Mouse (Mus musculus) layer of hippocampus, postnatal 36 days (tissue): ENCODE measurements at regions not wholly inside any gene's neighbourhood (a gene's known extent, or its start where the extent isn't known, plus 50 kb on each side); places are given as distances from the start of the nearest gene placed in this dataset.

Experiments
- DNase-seq, 2 experiments: peaks; one replicate each; pipeline ENCODE4 v3.0.0; 2022

DNA sequence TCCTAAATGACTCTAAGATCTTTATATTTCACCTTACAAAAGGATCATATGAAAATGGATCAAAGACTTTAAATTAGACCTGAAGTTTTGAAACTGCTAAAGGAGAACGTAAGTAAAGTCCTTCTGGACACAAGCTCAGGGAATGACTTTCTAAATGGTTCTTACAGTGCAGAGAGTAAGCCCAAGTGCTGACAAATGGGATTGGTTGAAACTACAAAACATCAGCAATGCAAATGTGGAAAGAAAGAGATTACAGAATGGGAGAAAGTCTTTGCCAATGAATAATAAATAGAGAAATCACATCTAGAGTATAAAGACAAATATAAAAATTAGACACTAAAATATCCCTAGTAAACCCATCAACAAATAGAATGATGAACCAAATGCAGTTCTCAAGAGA, 263.9 kb downstream of the Atp10a start:
- no peak for DNase-seq

DNA sequence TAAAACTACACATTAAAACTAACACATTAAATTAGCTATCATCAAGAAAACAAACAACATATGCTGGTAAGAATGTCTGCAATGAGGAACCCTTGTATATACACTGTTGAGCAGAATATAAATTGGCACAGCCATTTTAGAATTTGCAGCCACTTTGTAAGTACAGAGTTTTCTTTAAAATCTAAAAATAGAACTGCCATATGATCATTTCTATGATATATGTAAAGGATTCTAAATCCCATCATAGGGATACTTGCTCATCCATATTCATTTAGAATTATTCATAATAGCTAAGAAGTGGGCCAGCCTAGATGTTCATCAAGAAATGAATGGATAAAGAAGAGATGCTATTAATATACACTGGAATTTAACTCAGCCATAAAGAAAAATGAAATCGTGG, 264.3 kb downstream of the Atp10a start:
- DNase-seq = no peak

DNA sequence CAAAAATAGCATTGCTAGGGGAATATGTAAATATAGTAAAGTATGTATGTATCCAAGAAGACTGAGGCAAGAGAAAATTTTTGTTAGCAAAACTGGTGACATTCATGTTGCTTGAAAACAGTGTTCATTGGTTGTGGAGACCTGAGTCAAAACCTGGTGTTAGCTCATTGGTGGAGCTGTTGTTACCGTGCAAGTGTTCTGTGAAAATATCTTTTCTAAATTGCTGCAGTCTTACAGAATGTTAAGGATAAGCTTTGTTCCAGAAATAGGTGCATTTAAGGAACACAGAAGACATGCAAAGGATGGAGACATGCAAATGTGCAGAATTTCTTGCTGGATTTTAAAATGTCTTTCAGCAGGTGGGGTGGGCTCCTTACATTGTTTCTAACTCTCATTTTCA, 269.0 kb downstream of the Atp10a start:
- no peak for DNase-seq

DNA sequence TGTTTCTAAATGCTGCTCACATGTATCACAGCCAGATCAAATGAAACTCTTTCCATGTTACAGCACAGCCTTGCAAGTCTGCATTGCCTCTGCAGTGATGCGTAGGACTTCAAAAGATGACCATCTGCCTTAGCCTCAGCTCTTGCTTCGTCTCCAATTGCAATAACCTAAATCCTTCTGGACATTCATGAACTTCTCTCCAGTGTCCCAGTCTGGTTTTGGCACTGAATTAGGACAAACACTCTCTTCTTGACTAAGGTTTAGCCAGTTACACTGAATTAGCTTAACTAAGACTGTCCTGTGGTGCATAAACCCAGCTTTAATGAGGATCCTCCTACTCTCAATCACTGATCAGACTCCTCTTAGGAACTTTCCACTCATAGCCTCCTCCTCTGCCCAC, 269.4 kb downstream of the Atp10a start:
- no peak for DNase-seq

DNA sequence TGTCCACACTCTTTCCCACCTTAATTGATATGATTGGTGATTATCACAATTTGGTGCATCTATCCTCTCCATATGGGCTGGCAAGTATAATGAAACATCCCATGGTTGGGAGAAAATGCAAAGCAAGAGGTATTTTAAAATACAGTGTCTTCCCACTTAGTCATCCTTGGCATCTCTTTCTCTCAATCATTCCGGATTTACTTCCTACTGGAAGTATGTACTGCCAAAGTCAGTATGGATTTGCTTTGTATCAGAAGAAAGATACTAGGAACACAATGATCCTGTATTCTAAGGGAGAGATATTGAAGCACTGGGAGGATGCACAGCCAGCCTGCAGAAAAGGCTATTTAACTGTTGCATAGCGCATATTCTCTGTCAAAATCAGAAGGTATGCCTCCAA, 271.1 kb upstream of the Ube3a start:
- DNase-seq = no peak

DNA sequence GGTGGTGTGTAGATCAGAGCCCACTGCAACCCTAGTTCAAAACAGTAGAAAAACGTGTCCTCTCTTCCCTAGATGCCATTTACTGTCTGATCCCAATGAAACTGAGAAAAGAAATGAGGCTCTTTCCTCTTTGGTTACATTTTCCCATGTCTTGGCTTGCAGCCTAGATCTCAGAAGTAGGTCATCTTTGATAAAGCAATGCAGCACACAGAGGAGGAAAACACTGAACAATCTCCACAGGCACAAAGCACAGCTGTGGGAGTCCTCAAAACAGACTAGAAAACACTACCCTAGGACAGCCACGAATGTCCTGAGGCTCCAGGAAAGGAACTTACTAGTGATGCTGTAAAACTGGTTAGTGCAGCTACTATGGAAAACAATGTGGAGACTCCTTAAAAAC, 221.4 kb upstream of the Ube3a start:
- DNase-seq = no peak

DNA sequence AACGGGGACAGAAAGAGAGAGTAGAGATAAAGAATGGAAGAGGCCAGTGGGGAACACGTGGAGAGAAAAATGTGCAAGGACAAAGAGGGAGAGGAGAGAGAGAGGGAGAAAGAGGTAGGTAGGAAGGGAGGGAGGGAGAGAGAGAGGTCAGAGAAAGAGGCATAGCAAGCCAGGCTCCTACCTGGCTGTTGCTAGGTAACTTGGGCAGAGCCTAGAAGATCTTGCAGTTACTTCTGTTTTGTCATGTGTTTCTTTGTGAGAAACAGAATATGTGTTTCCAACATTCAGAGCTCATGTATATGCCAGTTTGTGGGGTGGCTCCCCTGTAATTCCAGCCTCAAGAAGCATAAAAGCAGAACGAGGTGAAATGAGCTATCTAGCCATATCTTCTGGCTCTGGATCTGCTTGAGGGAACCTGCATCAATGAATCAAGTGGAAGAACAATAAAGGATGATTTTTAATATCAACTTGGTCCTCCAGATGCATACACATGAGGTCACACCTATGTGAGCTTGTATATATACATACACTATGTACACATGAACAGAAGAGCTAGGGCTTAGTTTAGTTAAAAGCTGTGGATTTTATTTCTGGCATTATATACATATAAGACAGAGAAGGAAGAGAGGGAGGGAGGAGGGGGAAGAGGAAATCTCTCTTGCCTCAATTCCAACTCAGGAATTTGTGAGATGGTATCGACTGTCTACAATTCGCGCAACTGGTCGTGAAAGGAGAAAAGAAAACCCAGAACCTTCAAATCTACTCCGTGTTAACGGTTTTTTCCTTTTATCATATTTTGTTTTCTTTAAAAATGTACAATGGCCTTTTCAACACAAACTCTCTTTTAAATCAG, 214.9 kb upstream of the Ube3a start:
- no peak for DNase-seq

DNA sequence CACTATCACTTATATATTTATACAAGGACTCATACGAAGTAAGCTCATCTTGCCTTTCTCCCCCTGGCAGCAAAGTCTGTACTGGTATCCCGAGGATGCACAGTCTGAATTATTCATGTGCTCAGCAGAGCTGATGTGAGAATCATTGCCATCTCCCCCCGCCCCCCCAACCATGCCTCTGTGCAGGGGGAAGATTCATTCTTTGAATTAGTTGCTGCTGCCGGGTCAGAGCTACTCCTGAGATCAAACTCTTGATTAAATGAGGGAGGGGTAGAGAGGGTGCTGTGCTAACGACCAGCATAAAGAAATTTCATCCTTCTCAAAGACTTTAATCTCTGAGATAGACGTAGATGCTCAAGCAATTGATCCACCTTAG, 214.3 kb upstream of the Ube3a start:
- no peak for DNase-seq

DNA sequence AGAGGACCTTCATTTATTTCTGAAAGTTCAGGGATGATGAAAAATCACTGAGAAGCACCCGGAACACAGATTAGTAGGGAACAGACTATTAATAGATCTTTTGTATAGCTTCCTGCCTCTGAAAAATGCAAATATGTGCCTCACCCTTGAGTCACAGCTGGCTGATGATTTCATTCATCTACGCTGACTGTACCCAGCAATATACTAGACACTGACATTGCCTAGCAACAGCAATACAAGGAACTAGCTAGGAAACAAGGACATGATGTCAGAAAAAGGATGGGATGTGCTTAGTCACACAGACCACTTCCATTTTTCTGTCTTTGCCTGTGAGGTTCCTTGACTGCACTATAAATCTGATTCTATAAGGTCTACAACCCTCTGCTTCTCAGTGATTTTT, 201.1 kb upstream of the Ube3a start:
- peak in 1 of 2 experiments; percentile 12 for DNase-seq
